Mouse (Mus musculus) heart, postnatal 0 days (tissue): Measurements from ENCODE around the gene Slc25a36. TPM values are rescaled to one million over a fixed set of nuclear protein-coding genes. Genes with fewer than 3 reads are reported as not detected.

Source experiments
- ATAC-seq: fragments of 200-750 bp; cut with Nextera tagmentation; 2 replicates; pipeline ENCODE4 v1.8.0; 2017; ENCODE audit warnings: low read depth, moderate number of reproducible peaks, moderate library complexity; ENCODE audit not compliant: insufficient read depth
- DNase-seq: peaks from one replicate; pipeline ENCODE4 v3.0.0-alpha.2; 2016; ENCODE audit warnings: low spot score
- H3K27ac ChIP-seq: fragments of 300-500 bp; sonication (generic); 2 replicates; pipeline ENCODE4 v1.5.1; 2014; ENCODE audit warnings: low read depth, mild to moderate bottlenecking
- H3K27me3 ChIP-seq: fragments of 300-500 bp; sonication (generic); 2 replicates; pipeline ENCODE4 v1.6.1; 2014; ENCODE audit warnings: low read length, mixed read lengths; ENCODE audit not compliant: control insufficient read depth, insufficient read depth
- H3K36me3 ChIP-seq: fragments of 300-500 bp; sonication (generic); replicated peaks from 2 replicates; pipeline ENCODE4 v1.6.1; 2014; ENCODE audit warnings: low read length, mixed read lengths; ENCODE audit not compliant: control insufficient read depth, insufficient read depth
- H3K4me1 ChIP-seq: fragments of 300-500 bp; sonication (generic); 2 replicates; pipeline ENCODE4 v1.6.1; 2014; ENCODE audit warnings: antibody characterized with exemption; ENCODE audit not compliant: control insufficient read depth, insufficient read depth
- H3K4me2 ChIP-seq: fragments of 300-500 bp; sonication (generic); 2 replicates; pipeline ENCODE4 v1.6.1; 2014; ENCODE audit warnings: low read depth, mild to moderate bottlenecking, low read length, moderate library complexity
- H3K4me3 ChIP-seq: fragments of 300-500 bp; sonication (generic); 2 replicates; pipeline ENCODE4 v1.5.1; 2014; ENCODE audit warnings: low read depth, low read length
- H3K9ac ChIP-seq: fragments of 300-500 bp; sonication (generic); replicated peaks from 2 replicates; pipeline ENCODE4 v1.6.1; 2014; ENCODE audit warnings: low read depth, low read length, mixed read lengths
- H3K9me3 ChIP-seq: fragments of 300-500 bp; sonication (generic); replicated peaks from 2 replicates; pipeline ENCODE4 v1.6.1; 2016; ENCODE audit warnings: low read length; ENCODE audit not compliant: control insufficient read depth
- CTCF ChIP-seq: IDR thresholded peaks from 2 replicates; pipeline ENCODE4 v1.5.1; 2016; ENCODE audit warnings: antibody characterized with exemption, control low read depth, low read depth
- EP300 ChIP-seq: IDR thresholded peaks from 2 replicates; pipeline ENCODE4 v1.6.1; 2016; ENCODE audit warnings: antibody characterized with exemption, low read depth
- WGBS: fragments of 180-500 bp; shearing (Covaris S2); extraction: QIAGEN DNeasy Blood & Tissue Kit; methylation state at CpG from one replicate; pipeline ENCODE4 v1.1.7; 2014; 5-methylcytosine and 5-hydroxymethylcytosine counted together
- polyA plus RNA-seq: library from polyadenylated mRNA; unstranded; fragments of >200 nt; fragmentation: Nextera tagmentation; extraction: Ambion mirVana; gene quantifications from 2 replicates; pipeline ENCODE4 v1.2.1, GENCODE M21; 2015
- total RNA-seq: library from RNA; depleted of rRNA; stranded (reverse); fragments of >200 nt; gene quantifications from 2 replicates; pipeline ENCODE4 v1.2.3, GENCODE M21; 2014; ENCODE audit warnings: low replicate concordance

Slc25a36 gene
- total and polyA plus RNA-seq, 2 experiments from 2014 or later = 26.7 to 43.5 TPM

- WGBS = 43% methylated on average over 2 of the region's 2 CpGs
- H3K4me3 ChIP-seq = no peak overlapping the region
- no peaks in the 10 kb centered on the region for H3K36me3 ChIP-seq
- no peak overlapping the region for H3K4me2 ChIP-seq
- no peak overlapping the region; the same call in 1 of the 2 replicates for H3K27ac ChIP-seq
- DNase-seq (no peak), ATAC-seq (no peak)
- TF ChIP-seq CTCF (no peak), EP300 (no peak)
- no peaks in the 10 kb centered on the region for H3K27me3 ChIP-seq
- no peak overlapping the region for H3K9ac ChIP-seq
- peaks cover 15% of the 10 kb centered on the region; the same call in 1 of the 2 replicates for H3K4me1 ChIP-seq
- no peaks in the 10 kb centered on the region for H3K9me3 ChIP-seq
Observed at GRCm38 (mm10) chr9:97147270-97147669, 36.3 kb upstream of the Slc25a36 start.

- Histone ChIP-seq H3K4me2 (no peak overlapping the region), H3K9ac (no peak overlapping the region), H3K4me3 (no peak overlapping the region), H3K9me3 (no peaks in the 10 kb centered on the region), H3K4me1 (peaks cover 15% of the 10 kb centered on the region; the same call in 1 of the 2 replicates), H3K27ac (peak overlapping the region; percentile 81), H3K27me3 (no peaks in the 10 kb centered on the region), H3K36me3 (no peaks in the 10 kb centered on the region)
- 30% methylated on average over 6 of the region's 6 CpGs for WGBS
- DNase-seq = peak; percentile 81
- TF ChIP-seq EP300 (no peak), CTCF (no peak)
- peak; percentile 86 for ATAC-seq
Observed at GRCm38 (mm10) chr9:97145351-97145750, 34.4 kb upstream of the Slc25a36 start.

GRCm38 (mm10) chr9:97143416-97143815 is 32.5 kb upstream of the Slc25a36 start:
- TF ChIP-seq CTCF (no peak), EP300 (no peak)
- WGBS = 87% methylated on average over 5 of the region's 5 CpGs
- Histone ChIP-seq H3K4me3 (no peak overlapping the region), H3K4me1 (peaks cover 19% of the 10 kb centered on the region; the same call in 1 of the 2 replicates), H3K9ac (no peak overlapping the region), H3K36me3 (no peaks in the 10 kb centered on the region), H3K4me2 (no peak overlapping the region), H3K27me3 (no peaks in the 10 kb centered on the region), H3K27ac (no peak overlapping the region), H3K9me3 (no peaks in the 10 kb centered on the region)
- no peak for ATAC-seq
- no peak for DNase-seq

GRCm38 (mm10) chr9:97142558-97142957 is 31.6 kb upstream of the Slc25a36 start:
- TF ChIP-seq EP300 (no peak), CTCF (no peak)
- no peaks in the 10 kb centered on the region for H3K36me3 ChIP-seq
- no peaks in the 10 kb centered on the region for H3K27me3 ChIP-seq
- H3K9me3 ChIP-seq = no peaks in the 10 kb centered on the region
- H3K4me2 ChIP-seq = no peak overlapping the region
- H3K4me3 ChIP-seq = no peak overlapping the region
- H3K27ac ChIP-seq = no peak overlapping the region
- no peak for DNase-seq
- H3K4me1 ChIP-seq = peaks cover 19% of the 10 kb centered on the region; the same call in 1 of the 2 replicates
- H3K9ac ChIP-seq = no peak overlapping the region
- 82% methylated on average over 1 of the region's 1 CpGs for WGBS
- ATAC-seq = no peak

- H3K9ac ChIP-seq = no peak overlapping the region
- no peak for DNase-seq
- H3K36me3 ChIP-seq = no peaks in the 10 kb centered on the region
- ATAC-seq = no peak
- peaks cover 13% of the 10 kb centered on the region; the same call in 1 of the 2 replicates for H3K4me1 ChIP-seq
- TF ChIP-seq EP300 = no peak
- TF ChIP-seq CTCF = no peak
- no peak overlapping the region for H3K4me2 ChIP-seq
- 74% methylated on average over 2 of the region's 2 CpGs for WGBS
- H3K4me3 ChIP-seq = no peak overlapping the region
- no peak overlapping the region for H3K27ac ChIP-seq
- no peaks in the 10 kb centered on the region for H3K9me3 ChIP-seq
- no peaks in the 10 kb centered on the region for H3K27me3 ChIP-seq
Observed at GRCm38 (mm10) chr9:97141723-97142122, 30.8 kb upstream of the Slc25a36 start.
